Mouse (Mus musculus): ENCODE measurements around the gene Map4k1. TPM values are rescaled to one million over a fixed set of nuclear protein-coding genes. Genes with fewer than 3 reads are reported as not detected.
A peak's percentile ranks its signal among the peaks of the same experiment; 100 is the strongest.
"Not testable (repeated sequence)": the region's sequence is repeated elsewhere in the genome, so short reads cannot be mapped to it uniquely, and the experiment has no call there.

The Map4k1 gene
- polyA plus RNA-seq, 1 experiment from 2014 or later, result 12.2 TPM

GRCm38 (mm10) chr7:28968120-28968519 lies 13.7 kb upstream of the Map4k1 start:
- not testable (repeated sequence) for H3K9ac ChIP-seq (ENCODE audit: low read length); H3K36me3 ChIP-seq (ENCODE audit: control insufficient read depth, insufficient read depth); H3K4me3 ChIP-seq (ENCODE audit: low read length); H3K27me3 ChIP-seq (ENCODE audit: control insufficient read depth, insufficient read depth, low read length); H3K4me2 ChIP-seq (ENCODE audit: low read depth, low read length); ATAC-seq (replicated peaks; ENCODE audit: extremely low read depth, insufficient read depth, low FRiP score); H3K27ac ChIP-seq (ENCODE audit: low read length); H3K9me3 ChIP-seq (replicated peaks; ENCODE audit: control insufficient read depth, low read length)
- peaks cover 17% of the 10 kb centered on the region for H3K4me1 ChIP-seq (ENCODE audit: control insufficient read depth, insufficient read depth, low read length)
- 90% methylated on average over 8 of the region's 8 CpGs for WGBS

- WGBS, result 73% methylated on average over 1 of the region's 1 CpGs
- peaks cover 17% of the 10 kb centered on the region for H3K4me1 ChIP-seq (ENCODE audit: control insufficient read depth, insufficient read depth, low read length)
- H3K27me3 ChIP-seq (ENCODE audit: control insufficient read depth, insufficient read depth, low read length), result no peaks in the 10 kb centered on the region
- peaks cover 15% of the 10 kb centered on the region for H3K36me3 ChIP-seq (ENCODE audit: control insufficient read depth, insufficient read depth)
- H3K4me3 ChIP-seq (ENCODE audit: low read length), result no peak overlapping the region
- no peak overlapping the region for H3K4me2 ChIP-seq (ENCODE audit: low read depth, low read length)
- no peaks in the 10 kb centered on the region for H3K9me3 ChIP-seq (replicated peaks; ENCODE audit: control insufficient read depth, low read length)
- no peak for ATAC-seq (replicated peaks; ENCODE audit: extremely low read depth, insufficient read depth, low FRiP score)
- no peak overlapping the region for H3K9ac ChIP-seq (ENCODE audit: low read length)
- no peak overlapping the region for H3K27ac ChIP-seq (ENCODE audit: low read length)
Observed at GRCm38 (mm10) chr7:28969271-28969670, 12.6 kb upstream of the Map4k1 start.

- Histone ChIP-seq H3K27me3 (ENCODE audit: control insufficient read depth, insufficient read depth, low read length) (no peaks in the 10 kb centered on the region), H3K36me3 (ENCODE audit: control insufficient read depth, insufficient read depth) (peaks cover 19% of the 10 kb centered on the region), H3K27ac (ENCODE audit: low read length) (no peak overlapping the region), H3K9me3 (replicated peaks; ENCODE audit: control insufficient read depth, low read length) (no peaks in the 10 kb centered on the region), H3K9ac (ENCODE audit: low read length) (no peak overlapping the region), H3K4me1 (ENCODE audit: control insufficient read depth, insufficient read depth, low read length) (peaks cover 17% of the 10 kb centered on the region), H3K4me3 (ENCODE audit: low read length) (no peak overlapping the region), H3K4me2 (ENCODE audit: low read depth, low read length) (no peak overlapping the region)
- 55% methylated on average over 12 of the region's 12 CpGs for WGBS
- ATAC-seq (replicated peaks; ENCODE audit: extremely low read depth, insufficient read depth, low FRiP score), result no peak
Observed at GRCm38 (mm10) chr7:28969672-28970394, 12.0 kb upstream of the Map4k1 start.

GRCm38 (mm10) chr7:28971029-28971428 lies 10.8 kb upstream of the Map4k1 start:
- H3K4me3 ChIP-seq (ENCODE audit: low read length), result no peak overlapping the region
- 84% methylated on average over 7 of the region's 7 CpGs for WGBS

GRCm38 (mm10) chr7:28971770-28972269 lies 10.0 kb upstream of the Map4k1 start:
- Histone ChIP-seq H3K9ac (ENCODE audit: low read length) (peak overlapping the region; percentile 43; the same call in 1 of the 2 replicates), H3K4me3 (ENCODE audit: low read length) (no peak overlapping the region), H3K27me3 (ENCODE audit: control insufficient read depth, insufficient read depth, low read length) (no peaks in the 10 kb centered on the region), H3K4me2 (ENCODE audit: low read depth, low read length) (0 out of 2 replicates have a peak overlapping the region, but pooled peaks have one; percentile 4), H3K9me3 (replicated peaks; ENCODE audit: control insufficient read depth, low read length) (no peaks in the 10 kb centered on the region), H3K4me1 (ENCODE audit: control insufficient read depth, insufficient read depth, low read length) (peaks cover 17% of the 10 kb centered on the region), H3K27ac (ENCODE audit: low read length) (peak overlapping the region; percentile 89), H3K36me3 (ENCODE audit: control insufficient read depth, insufficient read depth) (peaks cover 25% of the 10 kb centered on the region)
- WGBS, result 22% methylated on average over 6 of the region's 6 CpGs
- peak; percentile 73 for ATAC-seq (replicated peaks; ENCODE audit: extremely low read depth, insufficient read depth, low FRiP score)

More at GRCm38 (mm10) chr7:28971029-28971428, 10.8 kb upstream of the Map4k1 start:
- Histone ChIP-seq H3K9me3 (replicated peaks; ENCODE audit: control insufficient read depth, low read length) (no peaks in the 10 kb centered on the region), H3K4me2 (ENCODE audit: low read depth, low read length) (no peak overlapping the region), H3K4me1 (ENCODE audit: control insufficient read depth, insufficient read depth, low read length) (peaks cover 17% of the 10 kb centered on the region), H3K27ac (ENCODE audit: low read length) (peak overlapping the region; percentile 89), H3K36me3 (ENCODE audit: control insufficient read depth, insufficient read depth) (peaks cover 19% of the 10 kb centered on the region), H3K9ac (ENCODE audit: low read length) (0 out of 2 replicates have a peak overlapping the region, but pooled peaks have one; percentile 6), H3K27me3 (ENCODE audit: control insufficient read depth, insufficient read depth, low read length) (no peaks in the 10 kb centered on the region)
- ATAC-seq (replicated peaks; ENCODE audit: extremely low read depth, insufficient read depth, low FRiP score), result no peak

- peak overlapping the region; percentile 89 for H3K27ac ChIP-seq (ENCODE audit: low read length)
- WGBS, result 59% methylated on average over 8 of the region's 8 CpGs
- H3K9me3 ChIP-seq (replicated peaks; ENCODE audit: control insufficient read depth, low read length), result no peaks in the 10 kb centered on the region
- H3K4me3 ChIP-seq (ENCODE audit: low read length), result no peak overlapping the region
- no peaks in the 10 kb centered on the region for H3K27me3 ChIP-seq (ENCODE audit: control insufficient read depth, insufficient read depth, low read length)
- no peak overlapping the region for H3K4me2 ChIP-seq (ENCODE audit: low read depth, low read length)
- ATAC-seq (replicated peaks; ENCODE audit: extremely low read depth, insufficient read depth, low FRiP score), result no peak
- H3K9ac ChIP-seq (ENCODE audit: low read length), result 0 out of 2 replicates have a peak overlapping the region, but pooled peaks have one; percentile 6
- peaks cover 33% of the 10 kb centered on the region for H3K36me3 ChIP-seq (ENCODE audit: control insufficient read depth, insufficient read depth)
- peaks cover 17% of the 10 kb centered on the region for H3K4me1 ChIP-seq (ENCODE audit: control insufficient read depth, insufficient read depth, low read length)
Observed at GRCm38 (mm10) chr7:28972542-28972985, 9.3 kb upstream of the Map4k1 start.

GRCm38 (mm10) chr7:28973025-28973424 lies 8.8 kb upstream of the Map4k1 start:
- 78% methylated on average over 8 of the region's 8 CpGs for WGBS
- Histone ChIP-seq H3K4me1 (ENCODE audit: control insufficient read depth, insufficient read depth, low read length) (peaks cover 17% of the 10 kb centered on the region), H3K4me2 (ENCODE audit: low read depth, low read length) (no peak overlapping the region), H3K9me3 (replicated peaks; ENCODE audit: control insufficient read depth, low read length) (no peaks in the 10 kb centered on the region), H3K4me3 (ENCODE audit: low read length) (no peak overlapping the region), H3K27me3 (ENCODE audit: control insufficient read depth, insufficient read depth, low read length) (no peaks in the 10 kb centered on the region), H3K36me3 (ENCODE audit: control insufficient read depth, insufficient read depth) (peaks cover 35% of the 10 kb centered on the region), H3K9ac (ENCODE audit: low read length) (no peak overlapping the region), H3K27ac (ENCODE audit: low read length) (no peak overlapping the region)
- no peak for ATAC-seq (replicated peaks; ENCODE audit: extremely low read depth, insufficient read depth, low FRiP score)

GRCm38 (mm10) chr7:28977556-28977955 lies 4.3 kb upstream of the Map4k1 start:
- 70% methylated on average over 9 of the region's 9 CpGs for WGBS
- Histone ChIP-seq H3K4me3 (ENCODE audit: low read length) (no peak overlapping the region), H3K36me3 (ENCODE audit: control insufficient read depth, insufficient read depth) (peaks cover 45% of the 10 kb centered on the region), H3K4me1 (ENCODE audit: control insufficient read depth, insufficient read depth, low read length) (peaks cover 8% of the 10 kb centered on the region), H3K4me2 (ENCODE audit: low read depth, low read length) (no peak overlapping the region), H3K27me3 (ENCODE audit: control insufficient read depth, insufficient read depth, low read length) (no peaks in the 10 kb centered on the region), H3K27ac (ENCODE audit: low read length) (no peak overlapping the region), H3K9ac (ENCODE audit: low read length) (no peak overlapping the region), H3K9me3 (replicated peaks; ENCODE audit: control insufficient read depth, low read length) (no peaks in the 10 kb centered on the region)
- no peak for ATAC-seq (replicated peaks; ENCODE audit: extremely low read depth, insufficient read depth, low FRiP score)

GRCm38 (mm10) chr7:28982274-28983013 lies 594 bp downstream of the Map4k1 start:
- no peaks in the 10 kb centered on the region for H3K27me3 ChIP-seq (ENCODE audit: control insufficient read depth, insufficient read depth, low read length)
- peak overlapping the region; percentile 73 for H3K4me2 ChIP-seq (ENCODE audit: low read depth, low read length)
- peak; percentile 35 for ATAC-seq (replicated peaks; ENCODE audit: extremely low read depth, insufficient read depth, low FRiP score)
- H3K9ac ChIP-seq (ENCODE audit: low read length), result peak overlapping the region; percentile 81
- 13% methylated on average over 19 of the region's 19 CpGs for WGBS
- H3K4me1 ChIP-seq (ENCODE audit: control insufficient read depth, insufficient read depth, low read length), result peaks cover 11% of the 10 kb centered on the region
- peak overlapping the region; percentile 80 for H3K4me3 ChIP-seq (ENCODE audit: low read length)
- no peaks in the 10 kb centered on the region for H3K9me3 ChIP-seq (replicated peaks; ENCODE audit: control insufficient read depth, low read length)
- H3K27ac ChIP-seq (ENCODE audit: low read length), result peak overlapping the region; percentile 86
- peaks cover 18% of the 10 kb centered on the region for H3K36me3 ChIP-seq (ENCODE audit: control insufficient read depth, insufficient read depth)
